Mouse (Mus musculus) heart, postnatal 0 days (tissue): Measurements from ENCODE around the gene Pik3r6.

Source experiments
- CTCF ChIP-seq: IDR thresholded peaks from 2 replicates; pipeline ENCODE4 v1.5.1; 2016; ENCODE audit warnings: antibody characterized with exemption, control low read depth, low read depth
- EP300 ChIP-seq: IDR thresholded peaks from 2 replicates; pipeline ENCODE4 v1.6.1; 2016; ENCODE audit warnings: antibody characterized with exemption, low read depth

- TF ChIP-seq CTCF (no peak), EP300 (no peak)
These were observed 88.9 kb downstream of the Pik3r6 start for GRCm38 (mm10) chr11:68591708-68592107.
